Mouse (Mus musculus): ENCODE results near the gene Psmb11. TPM values are rescaled to one million over a fixed set of nuclear protein-coding genes. Genes with fewer than 3 reads are reported as not detected.

The Psmb11 gene
- polyA plus RNA-seq, 1 experiment from 2014 or later = not detected

DNA sequence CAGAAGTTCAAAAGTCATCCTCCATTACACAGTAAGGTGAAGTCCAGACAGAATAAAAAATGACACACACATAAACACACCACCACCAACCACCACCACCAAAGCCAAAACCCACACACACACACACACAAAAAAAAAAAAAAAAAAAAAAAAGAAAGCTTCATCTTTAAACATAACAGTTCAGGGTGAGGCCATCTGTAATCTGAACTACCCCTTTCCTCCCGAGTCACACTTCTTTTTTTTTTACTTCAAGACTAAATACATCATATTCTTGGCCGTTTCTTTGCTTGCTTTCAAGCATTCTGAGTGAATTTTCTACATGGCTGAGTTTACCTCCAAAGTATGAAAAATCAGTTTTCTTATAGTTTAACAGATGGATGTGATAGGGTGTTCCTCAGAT lies 19.6 kb upstream of the Psmb11 start:
- Histone ChIP-seq H3K9ac (ENCODE audit: low read depth, low read length) (no peak overlapping the region), H3K4me2 (replicated peaks; ENCODE audit: low read depth) (no peak overlapping the region), H3K27ac (ENCODE audit: low read depth, low read length) (no peak overlapping the region), H3K36me3 (ENCODE audit: control insufficient read depth, insufficient read depth) (no peaks in the 10 kb centered on the region), H3K27me3 (replicated peaks; ENCODE audit: control insufficient read depth, insufficient read depth, low read length) (no peaks in the 10 kb centered on the region), H3K4me3 (ENCODE audit: low read depth, low read length) (no peak overlapping the region), H3K4me1 (replicated peaks; ENCODE audit: control insufficient read depth, insufficient read depth, low read length) (no peaks in the 10 kb centered on the region), H3K9me3 (ENCODE audit: control insufficient read depth) (no peaks in the 10 kb centered on the region)
- 64% methylated on average over 2 of the region's 2 CpGs for WGBS
- no peak for ATAC-seq
- no peak for TF ChIP-seq CTCF (IDR thresholded peaks at IDR 0.05; ENCODE audit: low read depth)

DNA sequence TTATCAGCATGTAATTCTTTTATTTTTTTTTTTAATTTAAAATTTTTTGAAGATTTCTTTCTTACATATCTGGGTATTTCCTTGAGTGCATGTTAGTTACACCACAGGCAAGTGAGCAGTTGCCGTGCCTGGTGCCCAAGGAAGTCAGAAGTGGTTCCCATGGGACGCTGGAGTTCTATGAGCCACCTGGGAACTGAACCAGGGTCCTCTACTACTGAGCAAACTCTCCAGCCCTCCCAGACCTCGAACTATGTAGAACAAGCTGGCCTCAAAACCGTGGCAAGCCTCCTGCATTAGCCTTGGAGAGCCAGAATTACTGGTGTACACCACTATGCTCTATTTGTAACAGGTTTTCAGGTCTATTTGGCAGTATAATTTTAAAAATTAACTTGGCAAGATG lies 18.6 kb upstream of the Psmb11 start:
- H3K27me3 ChIP-seq (replicated peaks; ENCODE audit: control insufficient read depth, insufficient read depth, low read length) = no peaks in the 10 kb centered on the region
- H3K4me2 ChIP-seq (replicated peaks; ENCODE audit: low read depth) = peak overlapping the region; percentile 64
- peak overlapping the region; percentile 82 for H3K9ac ChIP-seq (ENCODE audit: low read depth, low read length)
- TF ChIP-seq CTCF (IDR thresholded peaks at IDR 0.05; ENCODE audit: low read depth) = no peak
- ATAC-seq = no peak
- no peaks in the 10 kb centered on the region for H3K9me3 ChIP-seq (ENCODE audit: control insufficient read depth)
- no peaks in the 10 kb centered on the region for H3K36me3 ChIP-seq (ENCODE audit: control insufficient read depth, insufficient read depth)
- H3K4me3 ChIP-seq (ENCODE audit: low read depth, low read length) = peak overlapping the region; percentile 63
- peak overlapping the region; percentile 94; the same call in 1 of the 2 replicates for H3K27ac ChIP-seq (ENCODE audit: low read depth, low read length)
- no peaks in the 10 kb centered on the region for H3K4me1 ChIP-seq (replicated peaks; ENCODE audit: control insufficient read depth, insufficient read depth, low read length)
- WGBS = 32% methylated on average over 4 of the region's 4 CpGs

DNA sequence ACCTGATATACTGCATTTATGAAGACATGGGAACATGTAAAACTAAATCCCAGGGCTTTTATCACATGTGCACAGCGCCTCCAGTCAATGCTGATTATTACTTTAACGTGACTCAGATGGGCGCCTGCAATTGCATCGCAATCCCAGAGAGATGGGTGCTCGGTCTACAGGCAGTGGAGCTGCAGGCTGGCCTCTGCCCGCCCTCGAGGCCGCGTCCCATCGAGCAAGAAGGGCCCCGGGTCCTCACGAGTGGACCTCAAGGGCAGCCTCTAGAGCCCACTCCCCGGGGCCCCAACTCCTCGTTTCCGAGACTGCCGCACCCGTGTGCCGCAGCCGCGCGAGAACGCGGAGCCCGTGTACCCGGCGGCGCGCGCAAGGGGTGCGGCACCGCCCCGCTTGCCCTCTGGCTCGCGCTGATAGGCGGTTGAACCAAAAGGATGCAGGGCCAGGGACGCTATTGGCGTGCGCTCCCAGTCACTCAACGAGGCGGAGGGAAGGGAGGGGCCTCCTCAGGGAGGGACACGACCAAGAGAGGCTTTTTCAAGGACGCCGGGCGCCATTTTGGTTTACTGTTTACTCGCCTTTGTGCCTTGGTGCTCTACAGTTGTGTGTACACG lies 18.1 kb upstream of the Psmb11 start:
- H3K9ac ChIP-seq (ENCODE audit: low read depth, low read length) = peak overlapping the region; percentile 82
- peak; percentile 39 for TF ChIP-seq CTCF (IDR thresholded peaks at IDR 0.05; ENCODE audit: low read depth)
- H3K4me3 ChIP-seq (ENCODE audit: low read depth, low read length) = peak overlapping the region; percentile 63
- H3K27ac ChIP-seq (ENCODE audit: low read depth, low read length) = peak overlapping the region; percentile 94
- H3K9me3 ChIP-seq (ENCODE audit: control insufficient read depth) = no peaks in the 10 kb centered on the region
- H3K27me3 ChIP-seq (replicated peaks; ENCODE audit: control insufficient read depth, insufficient read depth, low read length) = no peaks in the 10 kb centered on the region
- H3K4me2 ChIP-seq (replicated peaks; ENCODE audit: low read depth) = peak overlapping the region; percentile 64
- peak; percentile 99 for ATAC-seq
- H3K4me1 ChIP-seq (replicated peaks; ENCODE audit: control insufficient read depth, insufficient read depth, low read length) = no peaks in the 10 kb centered on the region
- H3K36me3 ChIP-seq (ENCODE audit: control insufficient read depth, insufficient read depth) = no peaks in the 10 kb centered on the region
- WGBS = under 1% methylated on average over 46 of the region's 46 CpGs

DNA sequence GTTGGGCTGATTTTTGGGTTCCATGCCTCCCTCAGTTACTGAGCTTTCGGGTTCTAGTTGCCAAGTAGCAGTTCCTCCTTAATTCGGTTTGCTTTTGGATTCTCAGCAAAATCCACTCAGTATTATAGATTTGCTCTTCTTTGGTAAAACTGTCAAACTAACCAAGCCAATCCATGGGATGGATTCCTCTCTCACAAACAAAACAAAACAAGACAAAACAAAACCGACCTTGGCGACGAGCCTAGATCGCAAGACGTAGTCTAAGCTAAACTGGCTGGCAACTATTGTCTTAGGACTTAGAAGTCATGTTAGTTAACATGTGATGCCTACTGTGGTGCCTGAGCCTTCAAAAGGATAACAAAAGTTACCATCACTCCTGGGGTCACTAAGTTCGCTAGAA lies 17.5 kb upstream of the Psmb11 start:
- Histone ChIP-seq H3K27me3 (replicated peaks; ENCODE audit: control insufficient read depth, insufficient read depth, low read length) (no peaks in the 10 kb centered on the region), H3K4me2 (replicated peaks; ENCODE audit: low read depth) (peak overlapping the region; percentile 64), H3K27ac (ENCODE audit: low read depth, low read length) (peak overlapping the region; percentile 94; the same call in 1 of the 2 replicates), H3K36me3 (ENCODE audit: control insufficient read depth, insufficient read depth) (no peaks in the 10 kb centered on the region), H3K9me3 (ENCODE audit: control insufficient read depth) (no peaks in the 10 kb centered on the region), H3K4me1 (replicated peaks; ENCODE audit: control insufficient read depth, insufficient read depth, low read length) (no peaks in the 10 kb centered on the region), H3K4me3 (ENCODE audit: low read depth, low read length) (peak overlapping the region; percentile 63), H3K9ac (ENCODE audit: low read depth, low read length) (no peak overlapping the region)
- 84% methylated on average over 8 of the region's 8 CpGs for WGBS
- no peak for ATAC-seq
- TF ChIP-seq CTCF (IDR thresholded peaks at IDR 0.05; ENCODE audit: low read depth) = no peak

DNA sequence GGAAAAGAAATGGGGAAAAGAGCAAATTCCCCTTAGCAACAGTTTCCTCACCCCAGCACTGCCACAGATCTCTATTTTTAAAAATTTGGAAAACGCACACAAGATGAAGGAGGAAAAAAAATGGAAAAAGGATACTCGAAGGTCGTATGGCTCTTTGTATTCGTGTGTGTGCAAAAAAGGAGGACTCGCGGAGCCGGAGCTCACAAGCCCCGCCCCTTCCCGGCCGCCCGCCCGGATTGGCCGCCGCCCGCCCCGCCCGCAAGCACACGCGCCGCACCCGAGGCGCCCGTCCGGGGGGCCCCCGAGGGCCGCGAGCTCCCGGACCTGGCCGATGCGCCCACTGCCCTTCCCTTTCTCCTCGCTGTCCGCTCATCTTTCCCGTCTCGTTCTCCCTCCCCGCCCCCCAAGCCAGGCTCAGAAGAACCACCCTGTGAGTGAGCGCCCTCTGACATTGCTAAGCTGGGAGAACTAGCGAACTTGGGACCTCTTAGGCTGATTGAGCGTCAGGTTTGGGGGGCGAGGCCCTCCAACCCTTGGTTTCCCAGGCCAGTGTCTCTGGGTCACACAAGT lies 15.4 kb upstream of the Psmb11 start, which contains the start of gene 4931414P19Rik:
Gene 4931414P19Rik (minus strand): TSS at position 242 of the 570 bp plus-strand sequence.
- Histone ChIP-seq H3K27ac (ENCODE audit: low read depth, low read length) (0 out of 2 replicates have a peak within 1 kb of the TSS, but pooled peaks have one; percentile 54), H3K9me3 (ENCODE audit: control insufficient read depth) (no peaks in the 10 kb centered on the region), H3K4me3 (ENCODE audit: low read depth, low read length) (peak within 1 kb of the TSS; percentile 44), H3K4me2 (replicated peaks; ENCODE audit: low read depth) (peak within 1 kb of the TSS; percentile 73), H3K9ac (ENCODE audit: low read depth, low read length) (peak within 1 kb of the TSS; percentile 48), H3K36me3 (ENCODE audit: control insufficient read depth, insufficient read depth) (no peaks in the 10 kb centered on the region), H3K4me1 (replicated peaks; ENCODE audit: control insufficient read depth, insufficient read depth, low read length) (no peaks in the 10 kb centered on the region), H3K27me3 (replicated peaks; ENCODE audit: control insufficient read depth, insufficient read depth, low read length) (no peaks in the 10 kb centered on the region)
- WGBS = under 1% methylated on average over 37 of the region's 39 CpGs
- TF ChIP-seq CTCF (IDR thresholded peaks at IDR 0.05; ENCODE audit: low read depth) = no peak
- peak; percentile 37 for ATAC-seq

DNA sequence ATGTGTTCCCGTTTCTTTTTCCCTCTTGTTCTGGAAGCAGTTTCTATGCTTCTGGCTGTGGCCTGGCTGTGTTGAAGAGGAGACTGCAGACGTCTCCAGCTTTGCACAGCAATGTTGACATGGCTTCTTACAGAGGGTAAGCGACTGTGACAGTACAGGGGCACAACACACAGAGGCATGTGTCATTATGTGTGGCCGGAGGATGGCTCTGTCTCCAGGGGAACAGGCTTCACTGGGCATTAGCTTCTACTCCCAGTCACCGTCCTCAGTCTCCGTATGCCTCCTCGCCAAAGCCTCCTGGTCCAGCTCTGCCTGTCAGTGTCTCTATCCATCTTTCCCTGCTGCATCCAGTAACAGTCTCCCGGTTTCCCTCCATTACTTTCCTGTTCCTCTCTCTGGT lies 14.0 kb upstream of the Psmb11 start:
- H3K4me3 ChIP-seq (ENCODE audit: low read depth, low read length) = no peak overlapping the region
- H3K4me1 ChIP-seq (replicated peaks; ENCODE audit: control insufficient read depth, insufficient read depth, low read length) = no peaks in the 10 kb centered on the region
- no peak overlapping the region for H3K4me2 ChIP-seq (replicated peaks; ENCODE audit: low read depth)
- no peaks in the 10 kb centered on the region for H3K27me3 ChIP-seq (replicated peaks; ENCODE audit: control insufficient read depth, insufficient read depth, low read length)
- ATAC-seq = no peak
- no peak overlapping the region for H3K27ac ChIP-seq (ENCODE audit: low read depth, low read length)
- TF ChIP-seq CTCF (IDR thresholded peaks at IDR 0.05; ENCODE audit: low read depth) = no peak
- H3K36me3 ChIP-seq (ENCODE audit: control insufficient read depth, insufficient read depth) = 0 out of 2 replicates have a peak, but pooled peaks cover 8% of the 10 kb centered on the region
- WGBS = 68% methylated on average over 8 of the region's 8 CpGs
- H3K9me3 ChIP-seq (ENCODE audit: control insufficient read depth) = no peaks in the 10 kb centered on the region
- no peak overlapping the region for H3K9ac ChIP-seq (ENCODE audit: low read depth, low read length)

All from intestine, postnatal 0 days (tissue).